Mouse (Mus musculus) olfactory bulb, adult 2 months (tissue): ENCODE data around the gene Hist1h2ab.

Experiments
- CTCF ChIP-seq: fragments of 200-500 bp; IDR thresholded peaks from 2 replicates; pipeline ENCODE4 v1.5.1; 2012; ENCODE audit warnings: low read depth, mild to moderate bottlenecking, low read length, moderate library complexity; ENCODE audit not compliant: insufficient read depth
- POLR2A ChIP-seq: fragments of 200-500 bp; IDR thresholded peaks from 2 replicates; pipeline ENCODE4 v1.6.1; 2012; ENCODE audit warnings: mild to moderate bottlenecking, low read depth, low read length, moderate library complexity; ENCODE audit not compliant: insufficient read depth

DNA sequence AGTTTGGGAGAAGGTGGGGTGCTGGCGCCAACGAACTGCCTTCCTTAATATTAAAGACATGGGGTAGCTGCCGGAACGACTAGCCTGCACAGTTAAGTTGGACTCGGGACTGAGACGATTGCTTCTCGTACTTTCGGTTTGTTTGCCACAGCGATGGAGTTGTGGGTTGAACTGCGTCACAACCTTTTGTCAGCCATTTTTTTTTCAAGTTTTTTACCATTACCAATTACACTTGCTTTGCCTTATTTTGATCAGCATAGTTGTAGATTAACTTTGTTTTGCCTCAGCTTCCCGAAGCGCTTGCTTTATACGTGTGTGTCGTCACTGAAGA lies 11.0 kb upstream of the Hist1h2ab start:
- TF ChIP-seq CTCF: no peak
- no peak; the same call in 1 of the 2 replicates for TF ChIP-seq POLR2A
